Mouse (Mus musculus): ENCODE measurements around the gene Prmt8.

DNA sequence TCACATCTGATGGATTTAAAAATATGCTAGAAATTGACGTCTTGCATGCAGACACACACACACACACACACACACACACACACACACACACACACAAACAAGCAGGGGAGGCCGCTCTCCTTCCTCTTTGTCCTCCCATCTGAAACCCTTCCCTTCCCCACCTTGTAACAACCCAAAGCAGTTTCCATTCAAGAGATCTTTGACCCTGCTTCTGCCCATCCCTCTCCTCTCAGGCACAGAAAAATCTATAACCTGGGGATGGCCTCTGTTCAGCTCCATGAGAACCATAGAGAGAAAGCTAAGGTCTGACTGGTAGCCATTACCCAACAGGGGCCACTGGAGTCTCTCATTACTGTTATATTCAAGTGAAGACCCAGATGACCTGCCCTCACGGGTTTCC lies 90.3 kb downstream of the Prmt8 start:
- TF ChIP-seq POLR2A (IDR thresholded peaks at IDR 0.05; ENCODE audit: borderline replicate concordance, extremely low read depth, low read depth, low read length) (no peak), CTCF (IDR thresholded peaks at IDR 0.05; ENCODE audit: insufficient read depth, low read length) (no peak)

Data from lung, adult 2 months (tissue).